Mouse (Mus musculus): ENCODE measurements at regions not wholly inside any gene's neighbourhood (a gene's known extent, or its start where the extent isn't known, plus 50 kb on each side); places are given as distances from the start of the nearest gene placed in this dataset.

- no peak for TF ChIP-seq CTCF (IDR thresholded peaks at IDR 0.05)
- no peak for TF ChIP-seq EP300 (IDR thresholded peaks at IDR 0.05)
- no peaks in the 10 kb centered on the region for H3K4me1 ChIP-seq (ENCODE audit: insufficient read depth, low read depth, low read length)
- WGBS = 17% methylated on average over 14 of the region's 14 CpGs
- no peak overlapping the region for H3K9ac ChIP-seq (replicated peaks; ENCODE audit: low read depth)
- H3K27ac ChIP-seq (ENCODE audit: low read length) = no peak overlapping the region
- H3K36me3 ChIP-seq (ENCODE audit: insufficient read depth, low read length) = no peaks in the 10 kb centered on the region
- H3K27me3 ChIP-seq (replicated peaks; ENCODE audit: insufficient read depth, low read length) = no peaks in the 10 kb centered on the region
- no peak overlapping the region for H3K4me3 ChIP-seq (ENCODE audit: low read depth, low read length)
- no peaks in the 10 kb centered on the region for H3K9me3 ChIP-seq (ENCODE audit: low read length)
- ATAC-seq (peak; percentile 47), DNase-seq (ENCODE audit: low spot score) (no peak)
- H3K4me2 ChIP-seq (replicated peaks; ENCODE audit: low read depth, low read length) = no peak overlapping the region
Observed at GRCm38 (mm10) chr8:96362853-96363445, 474.6 kb upstream of the Got2 start.

- Histone ChIP-seq H3K27me3 (replicated peaks; ENCODE audit: insufficient read depth, low read length) (no peaks in the 10 kb centered on the region), H3K4me3 (ENCODE audit: low read depth, low read length) (no peak overlapping the region), H3K27ac (ENCODE audit: low read length) (no peak overlapping the region), H3K9ac (replicated peaks; ENCODE audit: low read depth) (no peak overlapping the region), H3K4me2 (replicated peaks; ENCODE audit: low read depth, low read length) (no peak overlapping the region), H3K9me3 (ENCODE audit: low read length) (no peaks in the 10 kb centered on the region), H3K36me3 (ENCODE audit: insufficient read depth, low read length) (no peaks in the 10 kb centered on the region), H3K4me1 (ENCODE audit: insufficient read depth, low read depth, low read length) (no peaks in the 10 kb centered on the region)
- DNase-seq (ENCODE audit: low spot score) (no peak), ATAC-seq (no peak)
- WGBS = 50% methylated on average over 6 of the region's 6 CpGs
- TF ChIP-seq EP300 (IDR thresholded peaks at IDR 0.05) (no peak), CTCF (IDR thresholded peaks at IDR 0.05) (no peak)
Observed at GRCm38 (mm10) chr8:96350531-96351069, 462.3 kb upstream of the Got2 start.

GRCm38 (mm10) chr8:96349503-96349902 is 461.2 kb upstream of the Got2 start:
- no peaks in the 10 kb centered on the region for H3K9me3 ChIP-seq (ENCODE audit: low read length)

GRCm38 (mm10) chr8:96340702-96341101 is 452.4 kb upstream of the Got2 start:
- 69% methylated on average over 3 of the region's 3 CpGs for WGBS
- Histone ChIP-seq H3K27me3 (replicated peaks; ENCODE audit: insufficient read depth, low read length) (no peaks in the 10 kb centered on the region), H3K4me3 (ENCODE audit: low read depth, low read length) (no peak overlapping the region), H3K9me3 (ENCODE audit: low read length) (no peaks in the 10 kb centered on the region), H3K9ac (replicated peaks; ENCODE audit: low read depth) (no peak overlapping the region), H3K27ac (ENCODE audit: low read length) (no peak overlapping the region), H3K4me1 (ENCODE audit: insufficient read depth, low read depth, low read length) (no peaks in the 10 kb centered on the region), H3K36me3 (ENCODE audit: insufficient read depth, low read length) (no peaks in the 10 kb centered on the region), H3K4me2 (replicated peaks; ENCODE audit: low read depth, low read length) (no peak overlapping the region)
- no peak for DNase-seq (ENCODE audit: low spot score)
- no peak for TF ChIP-seq EP300 (IDR thresholded peaks at IDR 0.05)
- no peak for TF ChIP-seq CTCF (IDR thresholded peaks at IDR 0.05)
- no peak for ATAC-seq

More at GRCm38 (mm10) chr8:96349503-96349902, 461.2 kb upstream of the Got2 start:
- H3K36me3 ChIP-seq (ENCODE audit: insufficient read depth, low read length) = no peaks in the 10 kb centered on the region
- WGBS = 50% methylated on average over 6 of the region's 6 CpGs
- TF ChIP-seq CTCF (IDR thresholded peaks at IDR 0.05) (no peak), EP300 (IDR thresholded peaks at IDR 0.05) (no peak)
- no peak overlapping the region for H3K9ac ChIP-seq (replicated peaks; ENCODE audit: low read depth)
- H3K4me3 ChIP-seq (ENCODE audit: low read depth, low read length) = no peak overlapping the region
- H3K4me2 ChIP-seq (replicated peaks; ENCODE audit: low read depth, low read length) = no peak overlapping the region
- ATAC-seq (no peak), DNase-seq (ENCODE audit: low spot score) (no peak)
- H3K4me1 ChIP-seq (ENCODE audit: insufficient read depth, low read depth, low read length) = no peaks in the 10 kb centered on the region
- H3K27me3 ChIP-seq (replicated peaks; ENCODE audit: insufficient read depth, low read length) = no peaks in the 10 kb centered on the region
- no peak overlapping the region for H3K27ac ChIP-seq (ENCODE audit: low read length)

- H3K4me3 ChIP-seq (ENCODE audit: low read depth, low read length) = no peak overlapping the region
- TF ChIP-seq CTCF (IDR thresholded peaks at IDR 0.05) (peak; percentile 41), EP300 (IDR thresholded peaks at IDR 0.05) (no peak)
- no peaks in the 10 kb centered on the region for H3K27me3 ChIP-seq (replicated peaks; ENCODE audit: insufficient read depth, low read length)
- no peak for ATAC-seq
- no peaks in the 10 kb centered on the region for H3K4me1 ChIP-seq (ENCODE audit: insufficient read depth, low read depth, low read length)
- H3K9me3 ChIP-seq (ENCODE audit: low read length) = no peaks in the 10 kb centered on the region
- no peak overlapping the region for H3K27ac ChIP-seq (ENCODE audit: low read length)
- H3K9ac ChIP-seq (replicated peaks; ENCODE audit: low read depth) = no peak overlapping the region
- WGBS = 72% methylated on average over 5 of the region's 5 CpGs
- no peak for DNase-seq (ENCODE audit: low spot score)
- H3K36me3 ChIP-seq (ENCODE audit: insufficient read depth, low read length) = no peaks in the 10 kb centered on the region
- H3K4me2 ChIP-seq (replicated peaks; ENCODE audit: low read depth, low read length) = no peak overlapping the region
Observed at GRCm38 (mm10) chr8:96318367-96318766, 430.0 kb upstream of the Got2 start.

GRCm38 (mm10) chr8:96308989-96309718 is 420.8 kb upstream of the Got2 start:
- no peak for DNase-seq (ENCODE audit: low spot score)
- ATAC-seq = no peak
- H3K27ac ChIP-seq (ENCODE audit: low read length) = no peak overlapping the region
- H3K27me3 ChIP-seq (replicated peaks; ENCODE audit: insufficient read depth, low read length) = no peaks in the 10 kb centered on the region
- no peak for TF ChIP-seq CTCF (IDR thresholded peaks at IDR 0.05)
- TF ChIP-seq EP300 (IDR thresholded peaks at IDR 0.05) = no peak
- WGBS = 74% methylated on average over 12 of the region's 12 CpGs
- H3K4me3 ChIP-seq (ENCODE audit: low read depth, low read length) = no peak overlapping the region
- no peaks in the 10 kb centered on the region for H3K9me3 ChIP-seq (ENCODE audit: low read length)
- H3K4me1 ChIP-seq (ENCODE audit: insufficient read depth, low read depth, low read length) = no peaks in the 10 kb centered on the region
- no peak overlapping the region for H3K9ac ChIP-seq (replicated peaks; ENCODE audit: low read depth)
- H3K4me2 ChIP-seq (replicated peaks; ENCODE audit: low read depth, low read length) = no peak overlapping the region
- no peaks in the 10 kb centered on the region for H3K36me3 ChIP-seq (ENCODE audit: insufficient read depth, low read length)
